Mouse (Mus musculus) midbrain, embryonic 15.5 days (tissue): Measurements from ENCODE around the gene Fam205a2. TPM values are rescaled to one million over a fixed set of nuclear protein-coding genes. Genes with fewer than 3 reads are reported as not detected.
"Not testable (repeated sequence)": the region's sequence is repeated elsewhere in the genome, so short reads cannot be mapped to it uniquely, and the experiment has no call there.

Source experiments
- ATAC-seq: fragments of 200-750 bp; cut with Nextera tagmentation; replicated peaks from 2 replicates; pipeline ENCODE4 v1.8.0; 2017; ENCODE audit warnings: moderate TSS enrichment
- H3K27ac ChIP-seq: fragments of 300-500 bp; sonication (generic); 2 replicates; pipeline ENCODE4 v1.5.1; 2015; ENCODE audit warnings: mild to moderate bottlenecking, inconsistent platforms
- H3K27me3 ChIP-seq: fragments of 300-500 bp; sonication (generic); replicated peaks from 2 replicates; pipeline ENCODE4 v1.6.1; 2015; ENCODE audit warnings: inconsistent platforms
- H3K36me3 ChIP-seq: fragments of 300-500 bp; sonication (generic); replicated peaks from 2 replicates; pipeline ENCODE4 v1.6.1; 2015; ENCODE audit warnings: inconsistent platforms
- H3K4me1 ChIP-seq: fragments of 300-500 bp; sonication (generic); 2 replicates; pipeline ENCODE4 v1.6.1; 2015; ENCODE audit warnings: inconsistent platforms
- H3K4me2 ChIP-seq: fragments of 300-500 bp; sonication (generic); 2 replicates; pipeline ENCODE4 v1.6.1; 2015; ENCODE audit warnings: inconsistent platforms, mild to moderate bottlenecking, moderate library complexity
- H3K4me3 ChIP-seq: fragments of 300-500 bp; sonication (generic); 2 replicates; pipeline ENCODE4 v1.5.1; 2015; ENCODE audit warnings: mild to moderate bottlenecking, inconsistent platforms
- H3K9ac ChIP-seq: fragments of 300-500 bp; sonication (generic); 2 replicates; pipeline ENCODE4 v1.6.1; 2015; ENCODE audit warnings: mild to moderate bottlenecking, inconsistent platforms
- H3K9me3 ChIP-seq: fragments of 300-500 bp; sonication (generic); 2 replicates; pipeline ENCODE4 v1.6.1; 2016; ENCODE audit warnings: inconsistent platforms
- WGBS: fragments of 180-500 bp; shearing (Covaris S2); methylation state at CpG from one replicate; pipeline ENCODE4 v1.1.7; 2015; ENCODE audit warnings: mixed read lengths; 5-methylcytosine and 5-hydroxymethylcytosine counted together
- polyA plus RNA-seq: library from polyadenylated mRNA; unstranded; fragments of >200 nt; fragmentation: Nextera tagmentation; extraction: Ambion mirVana; gene quantifications from 2 replicates; pipeline ENCODE4 v1.2.1, GENCODE M21; 2015

Fam205a2 gene
- not detected in 2 replicates for polyA plus RNA-seq

GRCm38 (mm10) chr4:42528075-42528474 lies at the start of gene Fam205a2:
Fam205a2 (minus strand) TSS chr4:42528175.
- not testable (repeated sequence) for ATAC-seq
- WGBS = no CpG with 5 or more reads among the region's 1 CpGs

More at GRCm38 (mm10) chr4:42528075-42528474, at the start of gene Fam205a2:
- not testable (repeated sequence) for H3K9ac ChIP-seq, H3K27ac ChIP-seq, H3K9me3 ChIP-seq, H3K27me3 ChIP-seq, H3K4me1 ChIP-seq, H3K36me3 ChIP-seq, H3K4me2 ChIP-seq, H3K4me3 ChIP-seq

Other genes starting within 250 kb of the Fam205a2 start
- not detected in 2 replicates for gene Gm21953, start 233.9 kb downstream of the Fam205a2 start, polyA plus RNA-seq
- gene Fam205a3, start 209.8 kb downstream of the Fam205a2 start, polyA plus RNA-seq = not detected in 2 replicates
- not detected in 2 replicates for gene Gm21586, start 88.8 kb downstream of the Fam205a2 start, polyA plus RNA-seq
- 0.11 and 0.32 TPM in 2 replicates for gene Gm2163, start 61.4 kb downstream of the Fam205a2 start, polyA plus RNA-seq
- not detected in 2 replicates for gene Gm10591, start 84.0 kb upstream of the Fam205a2 start, polyA plus RNA-seq
- 0.34 and 0.41 TPM in 2 replicates for gene Gm2564, start 101.5 kb upstream of the Fam205a2 start, polyA plus RNA-seq
- gene Ccl27b, start 127.1 kb upstream of the Fam205a2 start, polyA plus RNA-seq = 0.66 TPM in 1 of 2 replicates, not detected in the other
- gene Il11ra2, start 133.7 kb upstream of the Fam205a2 start, polyA plus RNA-seq = not detected in 2 replicates
- 0.61 TPM in 1 of 2 replicates, not detected in the other for gene 4930578G10Rik, start 207.4 kb upstream of the Fam205a2 start, polyA plus RNA-seq
- not detected in 2 replicates for gene Ccl19, start 228.4 kb upstream of the Fam205a2 start, polyA plus RNA-seq
- gene Ccl21a, start 245.8 kb upstream of the Fam205a2 start, polyA plus RNA-seq = 1.0 and 1.2 TPM in 2 replicates